Mouse (Mus musculus) erythroblast, adult 5-6 weeks (primary cell): ENCODE measurements around the gene Tut1. TPM values are rescaled to one million over a fixed set of nuclear protein-coding genes. Genes with fewer than 3 reads are reported as not detected.

Source experiments
- ATAC-seq: replicated peaks from 2 replicates; pipeline ENCODE4 v1.8.0; 2016; ENCODE audit warnings: moderate number of reproducible peaks, mild to moderate bottlenecking, moderate TSS enrichment, inconsistent platforms; ENCODE audit not compliant: poor library complexity, low FRiP score, severe bottlenecking
- total RNA-seq, 2 experiments: library from RNA; stranded (forward) in 1 of 2; stranded (reverse) in 1 of 2; fragments of 150-400 nt in 1 of 2; fragments of 200-764, 138-1000 nt in 1 of 2; gene quantifications; 2 replicates each; pipeline versions ENCODE4 v1.2.3 to v1.2.4; 2015 to 2017; ENCODE audit warnings: low replicate concordance in 2 of 2

Tut1 gene
- total RNA-seq, 2 experiments from 2014 or later, result 2.3 to 2.7 TPM

DNA sequence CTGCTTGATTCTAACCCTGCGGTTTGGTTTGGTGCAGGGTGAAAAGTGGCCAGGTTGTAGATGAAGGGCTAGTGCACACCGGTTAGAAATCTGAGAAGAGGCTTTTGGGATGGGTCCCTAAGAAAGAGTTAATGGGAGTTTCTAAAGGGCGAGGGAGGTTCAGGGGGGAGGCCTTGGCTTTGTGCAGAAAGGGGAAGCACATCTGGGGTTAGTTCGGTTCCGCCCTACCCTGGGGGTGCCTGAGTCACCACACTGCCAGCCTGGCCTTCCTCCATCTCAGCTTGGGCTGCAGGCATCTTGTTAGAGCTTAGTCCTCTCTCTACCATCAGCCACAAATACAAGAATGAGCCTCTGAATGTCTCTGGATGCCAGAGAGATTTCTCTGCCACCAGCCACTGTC is 27.1 kb downstream of the Tut1 start:
- no peak for ATAC-seq

DNA sequence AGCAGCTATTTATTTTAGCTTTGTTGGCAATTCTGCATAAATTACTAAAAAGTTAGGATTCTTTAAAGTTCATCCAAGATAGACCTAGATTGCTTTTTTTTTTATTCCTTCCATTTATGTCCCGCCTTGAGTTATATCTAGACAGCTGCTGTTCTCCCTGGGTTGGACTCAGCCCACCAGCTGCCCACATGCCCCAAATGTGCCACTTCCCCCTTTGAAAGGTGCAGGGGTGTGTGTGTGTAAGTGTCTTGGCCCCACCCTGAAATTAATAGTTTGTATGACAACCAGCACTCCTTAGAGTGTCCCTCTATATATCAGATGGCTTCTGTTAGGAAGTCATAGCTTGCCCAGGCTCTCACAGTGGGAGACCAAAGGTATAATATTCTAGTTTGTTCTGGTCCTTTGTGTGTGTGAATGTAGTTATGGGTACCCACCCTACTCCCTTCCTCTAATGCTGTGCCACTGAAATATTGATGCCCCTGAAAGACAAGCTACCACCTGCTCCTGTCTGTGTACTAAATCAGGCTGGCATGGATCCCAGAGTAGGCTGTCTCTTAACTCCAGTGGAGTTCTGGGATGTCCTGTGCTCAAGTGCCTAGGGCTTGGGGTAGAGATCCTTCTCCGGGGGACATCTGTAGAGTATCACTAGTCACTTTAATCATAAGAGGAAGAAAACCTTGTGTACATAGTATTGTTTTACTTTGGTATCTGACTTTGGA is 28.0 kb downstream of the Tut1 start:
- no peak for ATAC-seq

DNA sequence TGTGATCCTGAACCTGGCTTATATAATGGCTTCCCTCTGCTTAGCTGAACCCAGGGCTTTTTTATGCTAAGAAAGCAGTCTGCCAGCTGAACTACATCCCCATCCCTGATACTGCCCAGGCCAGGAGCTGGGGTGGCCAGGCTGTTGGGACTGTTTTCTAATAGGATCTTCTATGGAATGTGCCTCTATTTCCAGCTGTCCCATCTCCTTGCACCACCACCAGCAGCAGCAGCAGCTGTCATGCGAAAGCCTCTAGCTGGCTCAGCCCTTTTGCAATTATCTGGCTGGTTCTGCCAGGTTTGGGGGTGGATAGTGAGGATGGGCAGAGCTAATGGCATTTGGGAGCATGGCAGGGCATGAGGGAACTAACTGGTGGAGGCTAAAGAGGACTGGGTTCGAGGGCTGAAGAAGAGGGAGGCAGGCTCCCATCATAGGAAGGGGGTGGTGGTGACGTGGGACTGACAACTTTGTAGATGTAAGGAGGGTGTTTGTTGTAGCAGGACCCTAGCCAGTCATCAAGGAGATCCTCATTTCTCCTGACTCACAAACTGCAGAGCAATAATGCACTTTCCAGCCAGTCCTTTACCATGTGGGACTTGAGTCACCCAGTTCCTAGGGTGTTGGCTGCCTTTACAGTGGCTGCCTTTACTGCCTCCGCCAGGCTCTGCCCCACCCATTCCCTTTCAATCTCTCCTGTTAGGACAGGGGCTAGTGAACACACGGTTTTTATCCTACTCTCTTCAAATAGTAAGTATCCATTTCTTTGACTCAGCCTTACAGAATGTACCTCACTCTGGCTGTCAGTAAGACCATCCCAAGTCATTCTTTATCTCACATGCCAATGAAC is 28.9 kb downstream of the Tut1 start:
- ATAC-seq, result no peak

DNA sequence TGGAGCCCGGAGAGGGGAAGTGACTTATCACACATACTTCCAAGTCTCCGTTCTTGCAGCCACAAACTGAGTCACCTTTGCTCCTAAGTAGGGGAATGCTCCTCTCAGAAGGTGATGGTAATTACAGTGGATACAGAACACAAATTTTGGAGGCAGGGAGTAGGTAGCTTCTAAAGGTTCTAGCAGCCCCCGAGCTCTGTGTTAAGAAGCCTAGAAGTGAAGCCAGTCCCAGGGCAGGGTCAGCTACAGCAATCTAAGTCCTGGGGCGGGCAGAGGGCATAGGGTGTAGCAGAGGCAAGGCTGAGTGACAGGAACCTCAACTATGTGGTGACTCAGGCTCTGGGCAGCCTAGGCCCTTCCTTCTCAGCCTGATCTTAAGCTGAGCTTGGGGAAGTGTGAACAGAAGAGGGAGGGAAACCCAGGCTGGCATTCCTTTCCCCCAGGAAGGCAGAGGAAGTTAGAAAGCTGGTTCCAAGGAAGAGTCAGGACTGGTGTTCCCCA is 29.6 kb downstream of the Tut1 start:
- no peak for ATAC-seq

DNA sequence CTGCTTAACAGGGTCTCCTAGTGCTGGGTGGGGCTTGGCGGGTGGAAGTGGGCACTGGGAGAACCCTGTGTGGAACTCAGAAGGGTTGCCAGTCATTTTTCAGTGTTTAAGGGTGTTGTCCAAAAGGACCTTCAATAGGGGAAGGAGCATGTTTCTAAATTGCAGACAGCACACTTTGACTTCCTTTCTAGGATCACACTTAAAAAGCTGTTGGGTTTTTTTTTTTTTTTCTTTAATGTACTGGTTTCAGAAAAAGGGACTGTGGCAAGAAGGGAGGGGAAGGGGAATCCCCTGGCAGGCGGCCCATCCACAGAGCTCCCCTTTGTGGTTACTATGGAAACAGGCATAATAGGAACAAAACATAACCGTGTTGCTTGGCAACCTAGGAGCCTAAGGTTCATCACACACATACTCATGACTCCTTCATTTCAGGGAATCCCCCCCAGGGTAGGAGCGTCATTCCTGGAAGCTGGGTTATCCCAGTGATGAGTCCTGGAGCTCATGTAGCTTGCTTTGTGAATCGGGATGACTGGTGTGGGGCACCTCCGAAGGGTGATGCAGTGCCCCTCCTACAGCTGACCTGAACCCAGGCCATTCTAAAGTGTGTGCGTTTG is 30.7 kb downstream of the Tut1 start:
- ATAC-seq, result no peak

DNA sequence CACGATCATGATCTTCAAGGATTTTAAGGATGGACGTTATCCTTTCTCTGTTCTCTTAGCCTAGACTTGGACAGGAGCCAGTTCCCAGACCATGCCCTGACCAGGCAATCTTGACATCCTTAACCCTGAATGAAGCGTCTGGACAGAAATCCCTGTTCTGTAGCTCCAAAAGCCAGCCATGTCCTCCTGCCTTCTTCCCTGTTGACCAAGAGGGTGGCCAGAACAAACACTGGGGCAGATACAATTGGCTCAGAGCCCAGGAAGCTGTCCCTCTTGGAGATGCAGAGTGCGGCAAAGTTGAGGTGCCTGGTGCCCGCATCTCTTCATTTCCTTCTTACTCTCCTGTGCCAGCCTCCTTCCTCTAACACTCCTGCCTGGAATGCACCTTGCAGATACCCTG is 32.2 kb downstream of the Tut1 start:
- no peak for ATAC-seq

DNA sequence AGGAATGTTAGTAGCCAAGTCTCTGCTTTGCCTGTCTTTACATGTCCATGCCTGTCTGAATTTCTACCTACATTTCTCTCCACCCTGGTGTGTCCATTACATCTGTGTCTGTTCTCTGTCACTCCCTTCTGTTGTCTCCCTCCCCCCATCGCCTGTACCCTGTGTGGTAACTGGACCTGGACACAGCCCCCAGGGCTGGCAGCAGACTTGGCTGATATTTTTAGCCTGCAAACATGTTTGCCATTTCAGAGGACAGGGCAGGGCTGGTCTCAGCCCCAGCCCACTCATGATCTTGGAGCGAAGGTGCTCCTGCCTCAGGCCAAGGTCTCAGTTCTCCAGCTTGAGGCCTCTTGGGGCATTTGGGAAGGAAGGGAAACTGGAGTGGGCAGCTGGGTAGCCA is 34.2 kb downstream of the Tut1 start:
- no peak for ATAC-seq

DNA sequence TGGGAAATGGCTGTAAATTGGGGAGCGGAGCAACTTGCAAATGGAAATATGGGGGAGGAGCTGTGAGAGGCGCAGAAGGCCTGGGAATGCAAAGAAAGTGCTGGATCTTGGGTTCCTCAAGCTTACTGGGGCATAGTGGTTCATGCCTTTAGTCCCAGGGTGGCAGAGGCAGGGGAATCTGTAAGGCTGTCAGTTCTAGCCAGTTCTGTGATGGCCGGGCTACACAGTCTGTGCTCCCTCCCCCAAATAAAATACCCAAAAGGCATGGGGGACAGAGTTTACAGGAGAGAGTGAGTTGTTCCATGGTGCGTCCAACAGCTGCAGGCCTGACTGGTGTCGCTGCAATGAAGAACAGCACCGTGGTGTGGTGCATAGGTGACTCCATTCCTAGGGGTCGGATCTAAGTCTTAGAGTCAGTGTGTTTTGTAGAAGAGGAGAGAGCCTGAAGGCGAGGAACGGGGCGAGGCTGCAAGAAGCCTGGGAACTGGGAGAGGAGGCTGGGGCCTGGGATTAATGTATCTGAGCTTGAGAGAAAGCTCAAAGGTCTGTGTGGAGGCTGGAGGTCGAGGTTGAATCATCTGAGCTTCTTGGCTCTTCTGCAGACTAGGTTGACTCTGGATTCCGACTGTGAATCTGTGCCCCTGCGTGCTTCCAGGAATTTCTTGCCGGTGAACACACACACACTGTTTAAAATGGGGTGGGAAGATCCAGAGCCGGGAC is 34.9 kb downstream of the Tut1 start:
- no peak for ATAC-seq

DNA sequence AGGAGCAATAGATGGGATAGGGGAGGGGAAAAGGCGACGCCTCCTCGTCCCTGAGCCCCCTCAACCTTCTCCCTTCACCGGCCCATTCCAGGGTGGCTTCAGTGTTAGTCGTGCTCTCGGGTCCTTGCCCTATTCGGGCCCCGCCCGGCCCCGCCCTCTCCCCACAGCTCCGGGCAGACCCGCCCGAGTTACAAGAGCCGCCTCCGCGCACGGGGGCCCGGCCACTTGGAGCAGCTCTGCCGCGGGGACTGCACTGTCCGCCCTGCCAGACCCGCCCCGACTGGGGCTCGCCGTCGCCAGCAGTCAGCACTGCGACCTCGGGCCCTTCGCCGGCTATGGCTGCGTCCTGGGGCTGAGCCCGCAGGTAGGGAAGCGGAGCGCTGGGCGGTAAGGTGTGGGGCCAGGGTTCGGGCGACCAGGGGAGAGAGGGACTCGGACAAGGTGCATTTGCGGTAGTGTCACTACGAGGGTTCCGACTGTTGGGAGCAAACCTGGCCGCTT is 35.5 kb downstream of the Tut1 start, which contains the start of gene Ahnak:
Gene Ahnak, plus strand, starts transcription at position 219 of the 501 bp plus-strand sequence.
- no peak for ATAC-seq

DNA sequence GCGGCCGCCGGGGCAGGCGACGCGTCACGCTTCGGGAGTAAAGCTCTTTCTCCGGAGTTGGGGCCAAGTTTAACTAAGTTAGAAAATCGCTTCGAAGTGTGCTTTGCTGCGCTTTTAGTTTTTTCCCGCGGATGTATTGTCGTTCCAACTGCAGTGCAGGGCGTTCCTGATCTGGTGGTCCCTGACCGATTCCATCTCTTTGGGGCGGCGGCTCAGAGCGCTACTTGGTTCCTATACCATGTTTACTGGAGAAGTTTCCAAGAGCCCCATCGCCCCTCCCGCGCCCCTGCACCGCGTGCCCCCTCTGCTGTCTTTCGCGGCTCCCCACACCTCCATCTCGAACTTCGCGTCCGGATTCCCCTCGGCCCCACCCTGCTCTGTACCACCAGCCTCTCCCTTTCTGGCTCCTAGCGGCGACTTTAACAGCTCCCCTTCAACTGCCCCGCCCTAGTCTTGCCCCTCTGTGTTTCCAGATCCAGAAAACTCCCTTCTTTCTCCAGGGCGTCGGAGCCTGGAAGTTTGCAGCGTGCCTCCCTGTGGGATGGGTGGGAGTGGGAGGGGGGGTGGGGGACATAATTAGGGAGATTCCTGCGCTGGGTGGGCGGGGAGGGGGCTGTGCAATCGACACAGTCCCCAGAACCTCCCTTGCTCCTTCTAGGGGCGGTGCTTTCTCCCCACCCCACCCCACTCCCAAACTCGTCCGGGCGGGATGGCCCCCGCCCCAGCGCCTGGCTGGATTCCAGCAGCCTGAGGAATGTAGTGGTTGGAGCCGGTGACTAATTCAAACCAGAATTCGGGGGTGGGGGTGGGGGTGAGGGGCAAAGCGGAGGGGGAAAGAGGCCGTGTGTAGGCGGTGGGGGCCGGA is 36.2 kb downstream of the Tut1 start:
- ATAC-seq, result no peak

DNA sequence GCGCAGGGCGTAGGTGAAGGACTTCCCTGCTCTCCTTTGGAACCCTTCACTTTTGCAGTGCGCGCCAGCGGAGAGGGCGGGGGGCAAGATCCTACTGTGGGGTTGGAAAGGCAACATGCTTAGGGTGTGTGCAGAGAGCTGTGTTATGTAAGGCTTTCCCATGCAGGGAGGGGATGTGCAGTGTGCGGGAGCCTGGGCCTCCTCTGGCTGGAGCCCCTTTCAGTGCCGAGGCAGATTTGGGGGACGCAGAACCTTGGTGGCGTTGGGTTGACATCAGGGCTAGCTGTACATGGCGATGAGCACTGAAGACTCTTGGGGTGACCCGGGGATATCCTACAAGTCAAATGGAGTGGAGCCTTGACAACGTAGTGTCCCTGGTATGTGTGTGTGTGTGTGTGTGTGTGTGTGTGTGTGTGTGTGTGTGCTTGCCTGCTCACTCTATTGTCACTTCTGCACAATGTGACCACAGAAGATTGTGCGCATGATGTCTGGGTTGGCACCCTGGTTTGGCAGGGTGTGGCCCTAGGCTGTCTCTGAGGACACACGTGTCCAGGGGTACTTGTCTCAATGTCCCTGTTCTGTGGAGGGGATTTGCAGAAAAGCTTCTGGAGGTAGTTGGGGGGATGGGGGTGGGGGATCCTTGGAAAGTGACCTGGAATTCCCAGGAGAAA is 36.9 kb downstream of the Tut1 start:
- ATAC-seq, result no peak

DNA sequence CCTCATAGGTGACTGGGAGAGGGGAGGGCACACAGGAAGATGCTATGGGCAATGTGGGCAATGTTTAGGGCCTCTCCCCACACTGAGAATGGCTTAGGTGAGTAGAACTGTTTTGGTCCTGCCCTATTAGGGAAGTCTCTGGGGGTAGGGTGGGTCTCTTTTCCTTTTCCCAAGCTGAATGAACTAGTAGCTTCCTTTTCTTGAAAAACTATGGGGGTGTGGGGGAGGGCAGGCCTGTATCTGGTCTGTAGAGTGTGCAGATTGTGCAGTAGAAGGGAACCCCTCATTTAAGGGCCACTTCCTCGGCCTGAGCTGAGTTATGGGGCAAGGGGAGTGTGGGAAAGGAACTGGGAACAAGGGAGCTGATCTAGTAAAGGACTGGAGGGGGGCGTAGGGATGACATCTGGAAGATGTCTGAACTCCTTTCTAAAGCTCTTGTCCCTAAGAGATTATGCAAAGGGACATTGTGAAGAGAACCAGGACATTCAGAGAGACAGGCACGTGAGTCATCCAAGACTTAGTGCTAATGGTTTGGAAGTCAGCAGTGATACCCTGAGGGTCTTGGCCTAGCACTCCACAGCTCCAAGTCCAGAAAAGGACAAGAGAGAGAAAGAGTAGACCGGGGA is 37.7 kb downstream of the Tut1 start:
- no peak for ATAC-seq

DNA sequence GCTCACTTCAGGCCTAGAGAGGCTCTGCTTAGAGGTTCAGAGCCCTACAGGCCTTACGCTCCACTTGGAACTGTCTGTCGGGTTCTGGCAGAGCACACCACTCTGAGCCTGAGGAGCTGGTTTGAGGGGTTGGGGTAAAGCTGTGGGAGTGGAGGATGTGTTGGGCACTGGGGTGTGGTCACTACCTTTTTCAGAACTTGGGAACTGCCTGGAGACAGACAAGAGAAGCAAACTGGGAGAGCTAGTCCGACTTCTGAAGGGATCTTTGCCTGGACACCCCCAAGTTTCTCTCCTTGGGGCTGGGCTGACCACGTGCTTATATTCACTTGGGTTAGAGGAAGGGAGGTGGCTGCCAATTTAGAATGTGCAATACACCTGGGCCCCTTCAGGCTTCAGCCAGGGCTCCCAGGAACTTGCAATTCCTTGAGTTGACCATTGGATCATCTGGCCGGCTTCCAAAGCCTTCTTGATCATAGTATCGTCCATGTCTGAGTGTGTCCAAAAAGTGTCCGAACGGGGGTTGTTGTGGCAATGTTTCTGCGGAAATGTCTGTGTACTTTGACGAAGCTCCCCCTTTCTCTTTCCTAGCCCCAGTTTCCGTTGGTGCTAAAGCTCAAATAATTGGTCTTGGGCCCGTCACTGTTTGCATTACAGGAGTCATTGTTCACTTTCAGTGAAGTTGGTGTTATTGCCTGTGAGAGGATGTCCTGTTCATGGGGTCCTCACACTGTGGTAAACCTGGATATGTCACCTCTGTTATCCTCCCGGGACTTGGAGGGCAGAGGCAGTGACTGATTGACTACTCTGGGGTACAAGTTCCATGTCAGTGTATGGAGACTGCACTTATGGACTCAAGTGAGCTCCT is 38.5 kb downstream of the Tut1 start:
- ATAC-seq, result no peak

DNA sequence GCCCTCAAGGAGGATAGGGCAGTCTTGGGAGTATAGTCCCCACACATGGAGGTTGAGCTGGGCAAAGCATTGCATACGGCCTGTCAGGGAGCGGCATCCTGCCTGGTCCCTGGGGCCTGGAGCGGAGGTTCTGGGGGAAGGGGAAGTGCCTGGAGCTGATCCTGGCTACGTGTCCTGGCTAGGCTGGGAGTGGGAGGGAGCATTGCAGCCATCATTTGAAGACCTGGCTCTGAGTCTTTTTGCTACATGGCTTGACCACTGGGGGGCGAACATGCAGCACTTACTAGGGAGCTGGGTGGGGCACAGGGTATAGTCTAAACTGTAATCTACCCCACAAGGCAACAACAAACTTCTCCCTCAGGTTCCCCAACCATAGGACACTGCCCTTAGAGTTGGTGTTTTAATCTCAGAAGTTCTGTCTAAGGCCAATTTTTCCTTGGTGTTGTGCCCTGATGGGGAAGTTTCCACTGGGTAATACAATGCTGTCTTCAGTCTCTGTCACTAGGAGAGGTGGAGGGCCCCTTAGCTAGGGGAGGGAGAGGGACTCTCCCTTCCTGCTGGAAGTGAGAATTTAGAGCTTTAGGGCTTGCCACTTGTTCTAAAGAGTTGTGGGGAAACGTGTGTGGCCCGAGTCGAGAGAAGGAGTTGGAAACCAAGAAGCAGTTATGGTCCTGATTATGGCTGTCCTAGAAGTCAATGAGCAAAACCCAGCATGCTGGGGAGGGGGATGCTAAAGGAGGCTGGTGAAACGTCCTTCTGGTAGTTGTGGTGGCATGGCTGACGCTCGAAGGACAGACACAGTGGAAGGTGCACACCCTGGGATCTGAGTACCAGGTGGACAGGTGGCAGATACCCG is 39.4 kb downstream of the Tut1 start:
- ATAC-seq, result no peak; the same call in 1 of the 2 replicates

DNA sequence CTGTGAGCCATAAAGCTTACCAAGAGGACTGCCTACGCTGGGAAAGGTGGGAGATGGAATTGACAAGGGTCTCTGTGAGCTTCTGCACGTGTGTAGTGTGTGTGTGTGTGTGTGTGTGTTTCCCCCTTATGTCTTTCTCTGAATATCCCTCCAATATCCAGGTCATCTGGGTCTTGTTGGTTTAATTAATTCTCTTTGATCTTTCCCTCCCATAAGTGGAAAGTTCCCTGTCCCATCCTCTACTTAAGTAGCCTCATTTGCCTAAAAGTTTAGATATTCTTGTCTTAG is 39.9 kb downstream of the Tut1 start:
- ATAC-seq, result no peak
